Mouse (Mus musculus) limb, embryonic 14.5 days (tissue): ENCODE measurements at regions not wholly inside any gene's neighbourhood (a gene's known extent, or its start where the extent isn't known, plus 50 kb on each side); places are given as distances from the start of the nearest gene placed in this dataset.

Source experiments
- ATAC-seq: fragments of 200-750 bp; cut with Nextera tagmentation; 2 replicates; pipeline ENCODE4 v1.8.0; 2017; ENCODE audit warnings: low read depth, moderate number of reproducible peaks, moderate TSS enrichment; ENCODE audit not compliant: low FRiP score
- DNase-seq: peaks from one replicate; pipeline ENCODE4 v3.0.0-alpha.2; 2015; ENCODE audit warnings: low spot score
- H3K27ac ChIP-seq: fragments of 300-500 bp; sonication (generic); replicated peaks from 2 replicates; pipeline ENCODE4 v1.5.1; 2014; ENCODE audit warnings: low read depth, mild to moderate bottlenecking, low read length, moderate library complexity, mixed read lengths
- H3K27me3 ChIP-seq: fragments of 300-500 bp; sonication (generic); 2 replicates; pipeline ENCODE4 v1.6.1; 2014; ENCODE audit warnings: low read length, mixed read lengths; ENCODE audit not compliant: control insufficient read depth, insufficient read depth
- H3K36me3 ChIP-seq: fragments of 300-500 bp; sonication (generic); 2 replicates; pipeline ENCODE4 v1.6.1; 2014; ENCODE audit warnings: mild to moderate bottlenecking, low read length, moderate library complexity, mixed read lengths; ENCODE audit not compliant: control insufficient read depth, insufficient read depth
- H3K4me1 ChIP-seq: fragments of 300-500 bp; sonication (generic); 2 replicates; pipeline ENCODE4 v1.6.1; 2014; ENCODE audit warnings: antibody characterized with exemption, low read length, mixed read lengths; ENCODE audit not compliant: control insufficient read depth, insufficient read depth
- H3K4me2 ChIP-seq: fragments of 300-500 bp; sonication (generic); replicated peaks from 2 replicates; pipeline ENCODE4 v1.6.1; 2014; ENCODE audit warnings: low read depth, mild to moderate bottlenecking, low read length, moderate library complexity; ENCODE audit not compliant: severe bottlenecking
- H3K4me3 ChIP-seq: fragments of 300-500 bp; sonication (generic); replicated peaks from 2 replicates; pipeline ENCODE4 v1.5.1; 2014; ENCODE audit warnings: low read length
- H3K9ac ChIP-seq: fragments of 300-500 bp; sonication (generic); 2 replicates; pipeline ENCODE4 v1.6.1; 2014; ENCODE audit warnings: mild to moderate bottlenecking, low read depth, low read length, moderate library complexity; ENCODE audit not compliant: severe bottlenecking
- H3K9me3 ChIP-seq: fragments of 300-500 bp; sonication (generic); 2 replicates; pipeline ENCODE4 v1.6.1; 2016; ENCODE audit warnings: low read length; ENCODE audit not compliant: control insufficient read depth
- POLR2A ChIP-seq: fragments of 200-500 bp; IDR thresholded peaks from 2 replicates; pipeline ENCODE4 v1.8.0; 2012; ENCODE audit warnings: inconsistent platforms, mild to moderate bottlenecking, moderate library complexity, borderline replicate concordance; ENCODE audit not compliant: insufficient read depth, insufficient read length; ENCODE audit errors: extremely low read depth
- WGBS: fragments of 180-500 bp; shearing (Covaris S2); extraction: QIAGEN DNeasy Blood & Tissue Kit; methylation state at CpG from one replicate; pipeline ENCODE4 v1.1.7; 2014; 5-methylcytosine and 5-hydroxymethylcytosine counted together

GRCm38 (mm10) chr10:43741361-43742084 lies 160.0 kb downstream of the Qrsl1 start:
- Histone ChIP-seq H3K9ac (no peak overlapping the region), H3K9me3 (no peaks in the 10 kb centered on the region), H3K27ac (no peak overlapping the region; the same call in 1 of the 2 replicates), H3K36me3 (no peaks in the 10 kb centered on the region), H3K4me1 (peaks cover 21% of the 10 kb centered on the region), H3K27me3 (no peaks in the 10 kb centered on the region), H3K4me3 (no peak overlapping the region), H3K4me2 (no peak overlapping the region)
- TF ChIP-seq POLR2A: no peak
- no peak for DNase-seq
- WGBS: 57% methylated on average over 18 of the region's 18 CpGs
- no peak for ATAC-seq

GRCm38 (mm10) chr10:43742085-43743054 lies 159.2 kb downstream of the Qrsl1 start:
- ATAC-seq: peak; percentile 45
- H3K36me3 ChIP-seq: no peaks in the 10 kb centered on the region
- peaks cover 21% of the 10 kb centered on the region for H3K4me1 ChIP-seq

GRCm38 (mm10) chr10:43743188-43744120 lies 158.1 kb downstream of the Qrsl1 start:
- Histone ChIP-seq H3K27me3 (no peaks in the 10 kb centered on the region), H3K4me3 (no peak overlapping the region), H3K4me1 (peaks cover 21% of the 10 kb centered on the region), H3K27ac (no peak overlapping the region), H3K9me3 (no peaks in the 10 kb centered on the region), H3K36me3 (no peaks in the 10 kb centered on the region), H3K4me2 (no peak overlapping the region), H3K9ac (no peak overlapping the region)
- TF ChIP-seq POLR2A: no peak
- ATAC-seq (no peak), DNase-seq (peak; percentile 1)
- 91% methylated on average over 7 of the region's 7 CpGs for WGBS

More at GRCm38 (mm10) chr10:43742085-43743054, 159.2 kb downstream of the Qrsl1 start:
- no peak overlapping the region for H3K27ac ChIP-seq
- WGBS: 5% methylated on average over 15 of the region's 15 CpGs
- H3K4me3 ChIP-seq: peak overlapping the region; percentile 8; the same call in 1 of the 2 replicates
- DNase-seq: no peak
- TF ChIP-seq POLR2A: no peak
- H3K27me3 ChIP-seq: no peaks in the 10 kb centered on the region
- no peaks in the 10 kb centered on the region for H3K9me3 ChIP-seq
- peak overlapping the region; percentile 39 for H3K4me2 ChIP-seq
- no peak overlapping the region; the same call in 1 of the 2 replicates for H3K9ac ChIP-seq

GRCm38 (mm10) chr10:43745931-43746630 lies 155.5 kb downstream of the Qrsl1 start:
- ATAC-seq (no peak), DNase-seq (peak; percentile 2)
- Histone ChIP-seq H3K27ac (no peak overlapping the region), H3K36me3 (no peaks in the 10 kb centered on the region), H3K27me3 (no peaks in the 10 kb centered on the region), H3K4me2 (no peak overlapping the region), H3K9ac (no peak overlapping the region), H3K4me1 (peaks cover 6% of the 10 kb centered on the region; the same call in 1 of the 2 replicates), H3K4me3 (no peak overlapping the region), H3K9me3 (no peaks in the 10 kb centered on the region)
- 71% methylated on average over 8 of the region's 8 CpGs for WGBS
- TF ChIP-seq POLR2A: no peak
